Mouse (Mus musculus): Measurements from ENCODE around the gene Ptgr2. TPM values are rescaled to one million over a fixed set of nuclear protein-coding genes. Genes with fewer than 3 reads are reported as not detected.

Gene Ptgr2
- polyA plus RNA-seq, 1 experiment from 2014 or later: 17.8 TPM

- H3K27me3 ChIP-seq (ENCODE audit: control insufficient read depth, insufficient read depth, low read depth, low read length): no peaks in the 10 kb centered on the region
- ATAC-seq: no peak
- 73% methylated on average over 5 of the region's 5 CpGs for WGBS
- no peak overlapping the region for H3K4me3 ChIP-seq (ENCODE audit: low read depth, low read length)
- H3K9ac ChIP-seq (ENCODE audit: low read depth, low read length): no peak overlapping the region
- H3K9me3 ChIP-seq (replicated peaks; ENCODE audit: control insufficient read depth, low read length, poor library complexity, severe bottlenecking): no peaks in the 10 kb centered on the region
- no peak overlapping the region for H3K27ac ChIP-seq (ENCODE audit: low read length)
- H3K36me3 ChIP-seq (ENCODE audit: control insufficient read depth, insufficient read depth, low read length): no peaks in the 10 kb centered on the region
- H3K4me1 ChIP-seq (ENCODE audit: control insufficient read depth, insufficient read depth, low read length): no peaks in the 10 kb centered on the region
- no peak overlapping the region for H3K4me2 ChIP-seq (ENCODE audit: low read length)
Measured at GRCm38 (mm10) chr12:84254886-84255285, 30.1 kb upstream of the Ptgr2 start.

DNA sequence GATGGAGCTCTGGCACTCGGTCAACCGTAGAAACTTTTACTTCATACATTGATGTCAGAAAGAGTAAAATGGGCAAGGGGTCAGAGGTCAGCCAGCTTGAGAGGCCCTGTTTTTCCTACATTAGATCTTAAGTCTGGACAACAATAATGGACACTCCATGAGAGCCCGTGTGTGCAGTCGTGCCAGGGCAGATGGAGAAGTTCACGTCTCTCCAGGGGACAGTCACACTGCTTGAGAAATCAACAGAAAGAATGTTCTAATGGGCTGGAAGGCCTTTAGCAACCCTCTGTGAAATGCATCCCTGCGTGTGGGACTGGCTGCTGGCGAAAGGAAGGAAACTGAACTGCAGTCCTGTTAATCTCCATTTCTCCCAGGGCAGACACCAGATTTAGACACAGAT lies 24.7 kb upstream of the Ptgr2 start:
- H3K4me3 ChIP-seq (ENCODE audit: low read depth, low read length): no peak overlapping the region

GRCm38 (mm10) chr12:84267264-84267663 lies 17.8 kb upstream of the Ptgr2 start:
- H3K27ac ChIP-seq (ENCODE audit: low read length): no peak overlapping the region
- H3K36me3 ChIP-seq (ENCODE audit: control insufficient read depth, insufficient read depth, low read length): no peaks in the 10 kb centered on the region
- no peak overlapping the region for H3K4me3 ChIP-seq (ENCODE audit: low read depth, low read length)
- no peak overlapping the region for H3K9ac ChIP-seq (ENCODE audit: low read depth, low read length)
- no peak overlapping the region for H3K4me2 ChIP-seq (ENCODE audit: low read length)
- H3K4me1 ChIP-seq (ENCODE audit: control insufficient read depth, insufficient read depth, low read length): no peaks in the 10 kb centered on the region
- ATAC-seq: no peak
- H3K27me3 ChIP-seq (ENCODE audit: control insufficient read depth, insufficient read depth, low read depth, low read length): no peaks in the 10 kb centered on the region
- WGBS: 62% methylated on average over 2 of the region's 2 CpGs
- H3K9me3 ChIP-seq (replicated peaks; ENCODE audit: control insufficient read depth, low read length, poor library complexity, severe bottlenecking): no peaks in the 10 kb centered on the region

More for the DNA sequence above, 24.7 kb upstream of the Ptgr2 start:
- H3K36me3 ChIP-seq (ENCODE audit: control insufficient read depth, insufficient read depth, low read length): no peaks in the 10 kb centered on the region
- H3K4me2 ChIP-seq (ENCODE audit: low read length): no peak overlapping the region
- no peak for ATAC-seq
- no peaks in the 10 kb centered on the region for H3K27me3 ChIP-seq (ENCODE audit: control insufficient read depth, insufficient read depth, low read depth, low read length)
- WGBS: 42% methylated on average over 7 of the region's 7 CpGs
- no peaks in the 10 kb centered on the region for H3K4me1 ChIP-seq (ENCODE audit: control insufficient read depth, insufficient read depth, low read length)
- H3K27ac ChIP-seq (ENCODE audit: low read length): no peak overlapping the region
- no peaks in the 10 kb centered on the region for H3K9me3 ChIP-seq (replicated peaks; ENCODE audit: control insufficient read depth, low read length, poor library complexity, severe bottlenecking)
- no peak overlapping the region for H3K9ac ChIP-seq (ENCODE audit: low read depth, low read length)

- Histone ChIP-seq H3K27ac (ENCODE audit: low read length) (no peak overlapping the region), H3K4me2 (ENCODE audit: low read length) (no peak overlapping the region), H3K36me3 (ENCODE audit: control insufficient read depth, insufficient read depth, low read length) (no peaks in the 10 kb centered on the region), H3K4me1 (ENCODE audit: control insufficient read depth, insufficient read depth, low read length) (no peaks in the 10 kb centered on the region), H3K27me3 (ENCODE audit: control insufficient read depth, insufficient read depth, low read depth, low read length) (no peaks in the 10 kb centered on the region), H3K9me3 (replicated peaks; ENCODE audit: control insufficient read depth, low read length, poor library complexity, severe bottlenecking) (no peaks in the 10 kb centered on the region), H3K9ac (ENCODE audit: low read depth, low read length) (no peak overlapping the region), H3K4me3 (ENCODE audit: low read depth, low read length) (no peak overlapping the region)
- WGBS: 85% methylated on average over 5 of the region's 5 CpGs
- ATAC-seq: no peak
Measured at GRCm38 (mm10) chr12:84273366-84273765, 11.7 kb upstream of the Ptgr2 start.

GRCm38 (mm10) chr12:84275288-84275687 lies 9.7 kb upstream of the Ptgr2 start:
- WGBS: 94% methylated on average over 9 of the region's 9 CpGs
- ATAC-seq: no peak

GRCm38 (mm10) chr12:84276288-84276687 lies 8.7 kb upstream of the Ptgr2 start:
- H3K4me2 ChIP-seq (ENCODE audit: low read length): no peak overlapping the region
- H3K27ac ChIP-seq (ENCODE audit: low read length): no peak overlapping the region
- no peak overlapping the region for H3K4me3 ChIP-seq (ENCODE audit: low read depth, low read length)
- no peak for ATAC-seq
- no peaks in the 10 kb centered on the region for H3K9me3 ChIP-seq (replicated peaks; ENCODE audit: control insufficient read depth, low read length, poor library complexity, severe bottlenecking)
- H3K36me3 ChIP-seq (ENCODE audit: control insufficient read depth, insufficient read depth, low read length): no peaks in the 10 kb centered on the region
- H3K27me3 ChIP-seq (ENCODE audit: control insufficient read depth, insufficient read depth, low read depth, low read length): no peaks in the 10 kb centered on the region
- 65% methylated on average over 2 of the region's 2 CpGs for WGBS
- no peaks in the 10 kb centered on the region for H3K4me1 ChIP-seq (ENCODE audit: control insufficient read depth, insufficient read depth, low read length)
- H3K9ac ChIP-seq (ENCODE audit: low read depth, low read length): no peak overlapping the region

More at GRCm38 (mm10) chr12:84275288-84275687, 9.7 kb upstream of the Ptgr2 start:
- no peaks in the 10 kb centered on the region for H3K4me1 ChIP-seq (ENCODE audit: control insufficient read depth, insufficient read depth, low read length)
- H3K9ac ChIP-seq (ENCODE audit: low read depth, low read length): no peak overlapping the region
- H3K27me3 ChIP-seq (ENCODE audit: control insufficient read depth, insufficient read depth, low read depth, low read length): no peaks in the 10 kb centered on the region
- no peak overlapping the region for H3K27ac ChIP-seq (ENCODE audit: low read length)
- H3K4me2 ChIP-seq (ENCODE audit: low read length): no peak overlapping the region
- no peaks in the 10 kb centered on the region for H3K36me3 ChIP-seq (ENCODE audit: control insufficient read depth, insufficient read depth, low read length)
- no peak overlapping the region for H3K4me3 ChIP-seq (ENCODE audit: low read depth, low read length)
- no peaks in the 10 kb centered on the region for H3K9me3 ChIP-seq (replicated peaks; ENCODE audit: control insufficient read depth, low read length, poor library complexity, severe bottlenecking)

- ATAC-seq: no peak
- Histone ChIP-seq H3K9ac (ENCODE audit: low read depth, low read length) (no peak overlapping the region), H3K4me3 (ENCODE audit: low read depth, low read length) (no peak overlapping the region), H3K4me2 (ENCODE audit: low read length) (no peak overlapping the region), H3K4me1 (ENCODE audit: control insufficient read depth, insufficient read depth, low read length) (no peaks in the 10 kb centered on the region), H3K27me3 (ENCODE audit: control insufficient read depth, insufficient read depth, low read depth, low read length) (no peaks in the 10 kb centered on the region), H3K27ac (ENCODE audit: low read length) (no peak overlapping the region), H3K36me3 (ENCODE audit: control insufficient read depth, insufficient read depth, low read length) (no peaks in the 10 kb centered on the region), H3K9me3 (replicated peaks; ENCODE audit: control insufficient read depth, low read length, poor library complexity, severe bottlenecking) (no peaks in the 10 kb centered on the region)
- WGBS: 92% methylated on average over 4 of the region's 4 CpGs
Measured at GRCm38 (mm10) chr12:84276799-84277198, 8.2 kb upstream of the Ptgr2 start.

DNA sequence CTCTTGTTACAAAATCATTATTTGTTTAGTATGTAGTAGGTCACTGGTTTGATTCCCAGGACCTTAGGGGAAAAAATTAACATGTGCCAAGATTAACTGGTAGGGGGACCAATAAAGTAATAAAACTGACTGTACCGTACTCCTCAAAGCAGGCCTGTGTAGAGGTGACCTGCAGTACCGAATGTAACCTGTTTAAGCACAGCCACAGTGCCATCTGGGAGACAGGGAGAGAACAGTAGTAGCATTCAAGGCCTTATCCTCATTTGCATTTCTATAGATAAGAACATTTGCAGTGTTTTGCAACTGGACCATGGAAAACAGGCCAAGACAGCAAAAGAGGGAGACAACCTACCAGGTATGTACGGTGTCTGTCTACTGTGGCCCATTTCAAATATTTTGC lies 7.2 kb upstream of the Ptgr2 start:
- H3K27ac ChIP-seq (ENCODE audit: low read length): no peak overlapping the region
- 25% methylated on average over 3 of the region's 3 CpGs for WGBS
- H3K4me1 ChIP-seq (ENCODE audit: control insufficient read depth, insufficient read depth, low read length): no peaks in the 10 kb centered on the region
- no peak overlapping the region for H3K4me2 ChIP-seq (ENCODE audit: low read length)
- H3K27me3 ChIP-seq (ENCODE audit: control insufficient read depth, insufficient read depth, low read depth, low read length): no peaks in the 10 kb centered on the region
- no peak overlapping the region for H3K4me3 ChIP-seq (ENCODE audit: low read depth, low read length)
- no peak for ATAC-seq
- H3K9me3 ChIP-seq (replicated peaks; ENCODE audit: control insufficient read depth, low read length, poor library complexity, severe bottlenecking): no peaks in the 10 kb centered on the region
- H3K36me3 ChIP-seq (ENCODE audit: control insufficient read depth, insufficient read depth, low read length): no peaks in the 10 kb centered on the region
- H3K9ac ChIP-seq (ENCODE audit: low read depth, low read length): no peak overlapping the region

DNA sequence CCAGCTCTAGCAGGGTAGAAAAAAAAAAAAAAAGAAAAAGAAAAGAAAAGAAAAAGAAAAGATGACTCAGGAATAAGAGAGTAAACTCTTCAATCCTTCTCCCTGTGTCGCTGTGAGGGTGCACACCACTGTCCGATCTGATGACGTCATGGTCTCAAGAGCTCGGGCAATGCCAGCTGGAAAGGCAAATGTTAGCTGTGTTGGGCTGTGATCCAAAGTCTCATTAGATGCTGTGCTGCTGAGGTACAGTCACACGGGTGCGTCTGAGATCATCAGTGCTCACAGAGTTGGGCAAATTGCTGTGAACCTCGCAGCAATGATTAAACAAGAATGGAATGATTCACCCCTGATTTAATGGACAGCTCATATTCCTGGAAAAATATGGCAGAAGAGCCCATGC lies 6.1 kb upstream of the Ptgr2 start:
- no peak for ATAC-seq
- Histone ChIP-seq H3K9me3 (replicated peaks; ENCODE audit: control insufficient read depth, low read length, poor library complexity, severe bottlenecking) (no peaks in the 10 kb centered on the region), H3K4me1 (ENCODE audit: control insufficient read depth, insufficient read depth, low read length) (no peaks in the 10 kb centered on the region), H3K27me3 (ENCODE audit: control insufficient read depth, insufficient read depth, low read depth, low read length) (no peaks in the 10 kb centered on the region), H3K27ac (ENCODE audit: low read length) (no peak overlapping the region), H3K36me3 (ENCODE audit: control insufficient read depth, insufficient read depth, low read length) (no peaks in the 10 kb centered on the region), H3K4me2 (ENCODE audit: low read length) (no peak overlapping the region), H3K9ac (ENCODE audit: low read depth, low read length) (no peak overlapping the region), H3K4me3 (ENCODE audit: low read depth, low read length) (no peak overlapping the region)
- 69% methylated on average over 7 of the region's 7 CpGs for WGBS

Measured in midbrain, embryonic 16.5 days (tissue).